In genomic region chr7:111800785-111801184, GRCm38 (mm10) we compare ENCODE assay signal across 18 mouse cellular contexts. TPM values are rescaled to one million over a fixed set of nuclear protein-coding genes. Genes with fewer than 3 reads are reported as not detected.
"Had no signal": no experiment of that assay in that cellular context is flagged by ENCODE, and none has a peak within 500 bp of the region (broad histone marks: within the 10 kb centered on the region; RNA-seq: fewer than 3 reads in every experiment).

No protein-coding gene starts in this region.

- H3K27ac ChIP-seq: kidney, embryonic 15.5 days; limb, embryonic 10.5 days; limb, embryonic 13.5 days; liver, embryonic 15.5 days; macrophage; midbrain, embryonic 12.5 days; midbrain, embryonic 15.5 days; neural tube, embryonic 12.5 days; neural tube, embryonic 15.5 days had no signal

- H3K9ac ChIP-seq: kidney, embryonic 15.5 days; limb, embryonic 13.5 days; liver, embryonic 15.5 days; lung, embryonic 14.5 days; midbrain, embryonic 12.5 days; midbrain, embryonic 15.5 days; neural tube, embryonic 12.5 days; neural tube, embryonic 15.5 days had no signal

- H3K27me3 ChIP-seq: kidney, embryonic 15.5 days; limb, embryonic 13.5 days; liver, embryonic 15.5 days; midbrain, embryonic 12.5 days; midbrain, embryonic 15.5 days; neural tube, embryonic 12.5 days; neural tube, embryonic 15.5 days had no signal

- H3K4me3 ChIP-seq: kidney, embryonic 15.5 days; limb, embryonic 10.5 days; limb, embryonic 13.5 days; liver, embryonic 15.5 days; midbrain, embryonic 12.5 days; midbrain, embryonic 15.5 days; neural tube, embryonic 12.5 days; neural tube, embryonic 15.5 days had no signal

- H3K36me3 ChIP-seq: kidney, embryonic 15.5 days; limb, embryonic 10.5 days; limb, embryonic 13.5 days; liver, embryonic 15.5 days; midbrain, embryonic 12.5 days; midbrain, embryonic 15.5 days; neural tube, embryonic 12.5 days; neural tube, embryonic 15.5 days had no signal

- H3K9me3 ChIP-seq: kidney, embryonic 15.5 days; limb, embryonic 10.5 days; limb, embryonic 13.5 days; liver, embryonic 15.5 days; midbrain, embryonic 12.5 days; midbrain, embryonic 15.5 days; neural tube, embryonic 12.5 days; neural tube, embryonic 15.5 days had no signal

- DNase-seq: kidney, adult 11 months; kidney, adult 8-10 months; kidney, postnatal 10 days; kidney, postnatal 36 days; lung, postnatal 14 days; thymus, adult 18-20 months; thymus, postnatal 36 days had no signal

- H3K4me1 ChIP-seq: kidney, embryonic 15.5 days; limb, embryonic 13.5 days; liver, embryonic 15.5 days; midbrain, embryonic 15.5 days; neural tube, embryonic 12.5 days; neural tube, embryonic 15.5 days had no signal

- ATAC-seq: midbrain, embryonic 15.5 days had no signal

- H3K4me2 ChIP-seq: kidney, embryonic 15.5 days; limb, embryonic 13.5 days; liver, embryonic 15.5 days; lung, embryonic 14.5 days; midbrain, embryonic 12.5 days; midbrain, embryonic 15.5 days; neural tube, embryonic 12.5 days; neural tube, embryonic 15.5 days had no signal

RNA-seq across cellular contexts. Expression of gene Galnt18, which starts 21.0 kb away (rescaled TPM):
- total RNA-seq: megakaryocyte, adult 5-6 weeks had no signal
- polyA plus RNA-seq: macrophage had no signal
